Mouse (Mus musculus): Measurements from ENCODE around the gene Il1r2. TPM values are rescaled to one million over a fixed set of nuclear protein-coding genes. Genes with fewer than 3 reads are reported as not detected.

The Il1r2 gene
- polyA plus RNA-seq, 1 experiment from 2014 or later: 0.72 TPM

GRCm38 (mm10) chr1:40057351-40057750 lies 16.5 kb upstream of the Il1r2 start:
- H3K4me3 ChIP-seq (replicated peaks; ENCODE audit: low read length): no peak overlapping the region
- H3K4me1 ChIP-seq (replicated peaks; ENCODE audit: control insufficient read depth, insufficient read depth, low read length): no peaks in the 10 kb centered on the region
- 79% methylated on average over 5 of the region's 5 CpGs for WGBS
- no peaks in the 10 kb centered on the region for H3K9me3 ChIP-seq (ENCODE audit: control insufficient read depth, low read length)
- no peak overlapping the region for H3K9ac ChIP-seq
- ATAC-seq (ENCODE audit: low FRiP score) (no peak), DNase-seq (ENCODE audit: low spot score) (no peak)
- H3K27ac ChIP-seq: no peak overlapping the region
- H3K4me2 ChIP-seq (replicated peaks): no peak overlapping the region
- no peaks in the 10 kb centered on the region for H3K27me3 ChIP-seq (ENCODE audit: control insufficient read depth, insufficient read depth, low read length)
- H3K36me3 ChIP-seq (replicated peaks; ENCODE audit: control insufficient read depth, insufficient read depth): no peaks in the 10 kb centered on the region

GRCm38 (mm10) chr1:40058013-40058412 lies 15.9 kb upstream of the Il1r2 start:
- Histone ChIP-seq H3K4me3 (replicated peaks; ENCODE audit: low read length) (no peak overlapping the region), H3K4me1 (replicated peaks; ENCODE audit: control insufficient read depth, insufficient read depth, low read length) (peaks cover 3% of the 10 kb centered on the region; the same call in 1 of the 2 replicates), H3K27ac (no peak overlapping the region), H3K36me3 (replicated peaks; ENCODE audit: control insufficient read depth, insufficient read depth) (no peaks in the 10 kb centered on the region), H3K9ac (no peak overlapping the region), H3K4me2 (replicated peaks) (no peak overlapping the region), H3K27me3 (ENCODE audit: control insufficient read depth, insufficient read depth, low read length) (no peaks in the 10 kb centered on the region), H3K9me3 (ENCODE audit: control insufficient read depth, low read length) (no peaks in the 10 kb centered on the region)
- DNase-seq (ENCODE audit: low spot score) (no peak), ATAC-seq (ENCODE audit: low FRiP score) (no peak)
- WGBS: 67% methylated on average over 11 of the region's 11 CpGs

GRCm38 (mm10) chr1:40059122-40059774 lies 14.6 kb upstream of the Il1r2 start:
- Histone ChIP-seq H3K4me2 (replicated peaks) (no peak overlapping the region), H3K4me3 (replicated peaks; ENCODE audit: low read length) (no peak overlapping the region), H3K9ac (no peak overlapping the region), H3K4me1 (replicated peaks; ENCODE audit: control insufficient read depth, insufficient read depth, low read length) (peaks cover 5% of the 10 kb centered on the region; the same call in 1 of the 2 replicates), H3K27ac (no peak overlapping the region), H3K9me3 (ENCODE audit: control insufficient read depth, low read length) (no peaks in the 10 kb centered on the region), H3K27me3 (ENCODE audit: control insufficient read depth, insufficient read depth, low read length) (no peaks in the 10 kb centered on the region), H3K36me3 (replicated peaks; ENCODE audit: control insufficient read depth, insufficient read depth) (no peaks in the 10 kb centered on the region)
- DNase-seq (ENCODE audit: low spot score) (no peak), ATAC-seq (ENCODE audit: low FRiP score) (no peak)
- WGBS: 94% methylated on average over 4 of the region's 4 CpGs

DNA sequence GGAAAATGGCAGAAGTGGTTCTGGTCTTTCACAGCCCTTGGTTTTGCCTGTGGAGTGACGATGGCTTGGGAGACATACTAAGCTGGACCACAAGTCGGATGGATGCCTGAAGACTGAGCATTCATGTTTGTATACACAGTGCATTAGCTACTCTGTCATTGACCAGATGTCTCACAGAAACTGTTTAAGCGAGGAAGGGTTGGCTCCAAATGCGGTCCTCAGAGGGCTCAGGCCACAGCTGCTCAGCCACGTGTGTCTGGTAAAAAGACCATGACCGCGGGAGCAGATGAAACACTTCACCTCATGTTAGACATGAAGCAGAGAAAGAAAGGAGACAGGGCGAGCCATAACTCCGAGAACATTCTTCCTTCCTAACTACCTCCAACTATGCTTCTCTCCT lies 12.5 kb upstream of the Il1r2 start:
- H3K27ac ChIP-seq: no peak overlapping the region
- WGBS: 81% methylated on average over 9 of the region's 9 CpGs
- H3K4me3 ChIP-seq (replicated peaks; ENCODE audit: low read length): no peak overlapping the region
- DNase-seq (ENCODE audit: low spot score) (no peak), ATAC-seq (ENCODE audit: low FRiP score) (no peak)
- no peak overlapping the region for H3K4me2 ChIP-seq (replicated peaks)
- no peaks in the 10 kb centered on the region for H3K9me3 ChIP-seq (ENCODE audit: control insufficient read depth, low read length)
- no peaks in the 10 kb centered on the region for H3K27me3 ChIP-seq (ENCODE audit: control insufficient read depth, insufficient read depth, low read length)
- no peaks in the 10 kb centered on the region for H3K36me3 ChIP-seq (replicated peaks; ENCODE audit: control insufficient read depth, insufficient read depth)
- H3K9ac ChIP-seq: no peak overlapping the region
- peaks cover 5% of the 10 kb centered on the region; the same call in 1 of the 2 replicates for H3K4me1 ChIP-seq (replicated peaks; ENCODE audit: control insufficient read depth, insufficient read depth, low read length)

- no peak overlapping the region for H3K27ac ChIP-seq
- no peak for ATAC-seq (ENCODE audit: low FRiP score)
- no peak overlapping the region for H3K4me2 ChIP-seq (replicated peaks)
- no peak overlapping the region for H3K4me3 ChIP-seq (replicated peaks; ENCODE audit: low read length)
- WGBS: 58% methylated on average over 4 of the region's 4 CpGs
- no peaks in the 10 kb centered on the region for H3K9me3 ChIP-seq (ENCODE audit: control insufficient read depth, low read length)
- no peaks in the 10 kb centered on the region for H3K36me3 ChIP-seq (replicated peaks; ENCODE audit: control insufficient read depth, insufficient read depth)
- peaks cover 5% of the 10 kb centered on the region; the same call in 1 of the 2 replicates for H3K4me1 ChIP-seq (replicated peaks; ENCODE audit: control insufficient read depth, insufficient read depth, low read length)
- no peak overlapping the region for H3K9ac ChIP-seq
- no peak for DNase-seq (ENCODE audit: low spot score)
- H3K27me3 ChIP-seq (ENCODE audit: control insufficient read depth, insufficient read depth, low read length): no peaks in the 10 kb centered on the region
These were observed 10.5 kb upstream of the Il1r2 start for GRCm38 (mm10) chr1:40063409-40063808.

DNA sequence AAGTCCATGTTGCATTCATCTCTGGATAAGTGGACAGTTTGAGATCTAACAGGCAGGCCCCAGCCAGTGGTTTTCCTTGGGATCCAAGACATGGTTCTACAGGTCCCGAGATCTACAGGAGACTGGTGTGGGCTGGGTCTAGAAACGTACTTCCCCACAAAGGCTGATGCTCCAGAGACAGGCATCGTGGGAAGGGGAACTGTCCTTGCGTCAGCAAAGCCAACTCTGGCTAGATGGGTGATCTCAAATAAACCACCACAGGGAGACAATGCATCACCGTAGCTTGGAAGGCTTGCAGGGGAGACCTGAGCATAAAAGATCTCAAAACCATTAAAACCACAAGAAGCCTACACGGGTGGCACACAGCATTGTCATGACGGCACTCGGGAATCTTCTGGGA lies 9.4 kb upstream of the Il1r2 start:
- Histone ChIP-seq H3K4me3 (replicated peaks; ENCODE audit: low read length) (no peak overlapping the region), H3K27me3 (ENCODE audit: control insufficient read depth, insufficient read depth, low read length) (no peaks in the 10 kb centered on the region), H3K4me2 (replicated peaks) (no peak overlapping the region), H3K36me3 (replicated peaks; ENCODE audit: control insufficient read depth, insufficient read depth) (no peaks in the 10 kb centered on the region), H3K9ac (no peak overlapping the region), H3K9me3 (ENCODE audit: control insufficient read depth, low read length) (no peaks in the 10 kb centered on the region), H3K27ac (no peak overlapping the region), H3K4me1 (replicated peaks; ENCODE audit: control insufficient read depth, insufficient read depth, low read length) (peaks cover 5% of the 10 kb centered on the region; the same call in 1 of the 2 replicates)
- 92% methylated on average over 8 of the region's 8 CpGs for WGBS
- no peak for DNase-seq (ENCODE audit: low spot score)
- ATAC-seq (ENCODE audit: low FRiP score): no peak

GRCm38 (mm10) chr1:40072558-40072957 lies 1.3 kb upstream of the Il1r2 start:
- ATAC-seq (ENCODE audit: low FRiP score) (no peak), DNase-seq (ENCODE audit: low spot score) (no peak)
- Histone ChIP-seq H3K27ac (no peak overlapping the region), H3K9ac (no peak overlapping the region), H3K27me3 (ENCODE audit: control insufficient read depth, insufficient read depth, low read length) (no peaks in the 10 kb centered on the region), H3K4me2 (replicated peaks) (no peak overlapping the region), H3K4me1 (replicated peaks; ENCODE audit: control insufficient read depth, insufficient read depth, low read length) (no peaks in the 10 kb centered on the region), H3K36me3 (replicated peaks; ENCODE audit: control insufficient read depth, insufficient read depth) (no peaks in the 10 kb centered on the region), H3K4me3 (replicated peaks; ENCODE audit: low read length) (no peak overlapping the region), H3K9me3 (ENCODE audit: control insufficient read depth, low read length) (no peaks in the 10 kb centered on the region)
- 76% methylated on average over 4 of the region's 4 CpGs for WGBS

DNA sequence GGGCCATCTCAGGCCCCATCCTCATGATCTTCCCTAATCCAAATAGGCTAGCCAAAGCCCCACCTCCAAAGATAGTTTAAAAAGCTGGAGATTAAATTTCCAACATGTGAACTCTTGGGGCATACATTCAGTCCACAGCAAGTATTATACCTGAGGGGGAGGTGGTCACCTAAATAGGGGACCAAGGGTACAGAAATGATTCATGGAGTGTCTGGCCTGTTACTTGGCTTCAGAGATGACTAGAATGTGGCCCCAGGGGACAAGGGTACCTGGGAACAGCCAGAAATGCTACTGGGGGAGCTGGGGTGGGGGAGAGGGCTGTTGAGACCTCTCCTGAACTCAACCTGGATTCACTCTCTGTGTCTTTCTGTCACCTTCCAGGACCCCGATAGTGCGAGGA lies 3.4 kb downstream of the Il1r2 start:
- WGBS: 100% methylated on average over 2 of the region's 2 CpGs

DNA sequence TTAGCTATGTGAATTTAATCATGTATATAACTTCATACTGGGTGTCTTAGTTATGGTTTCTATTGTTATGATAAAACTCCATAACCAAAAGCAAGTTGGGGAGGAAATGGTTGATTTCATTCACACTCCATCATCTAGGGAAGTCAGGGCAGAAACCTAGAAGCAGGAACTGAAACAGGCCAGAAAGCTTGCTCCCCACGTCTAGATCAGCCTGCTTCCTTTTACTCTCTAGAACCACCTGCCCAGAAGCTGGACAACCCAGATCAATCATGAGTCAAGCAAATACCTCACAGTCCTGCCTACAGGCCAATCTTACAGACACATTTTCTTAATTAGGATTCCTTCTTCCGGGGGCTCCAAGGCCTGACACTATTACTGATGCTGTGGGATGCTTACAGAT lies 7.2 kb downstream of the Il1r2 start:
- no peaks in the 10 kb centered on the region for H3K27me3 ChIP-seq (ENCODE audit: control insufficient read depth, insufficient read depth, low read length)
- 91% methylated on average over 2 of the region's 2 CpGs for WGBS
- no peak overlapping the region for H3K4me3 ChIP-seq (replicated peaks; ENCODE audit: low read length)
- H3K9me3 ChIP-seq (ENCODE audit: control insufficient read depth, low read length): no peaks in the 10 kb centered on the region
- no peak overlapping the region for H3K27ac ChIP-seq
- H3K4me2 ChIP-seq (replicated peaks): no peak overlapping the region
- DNase-seq (ENCODE audit: low spot score) (no peak), ATAC-seq (ENCODE audit: low FRiP score) (no peak)
- H3K36me3 ChIP-seq (replicated peaks; ENCODE audit: control insufficient read depth, insufficient read depth): no peaks in the 10 kb centered on the region
- no peak overlapping the region for H3K9ac ChIP-seq
- peaks cover 9% of the 10 kb centered on the region for H3K4me1 ChIP-seq (replicated peaks; ENCODE audit: control insufficient read depth, insufficient read depth, low read length)

More for the DNA sequence above, 3.4 kb downstream of the Il1r2 start:
- Histone ChIP-seq H3K27me3 (ENCODE audit: control insufficient read depth, insufficient read depth, low read length) (no peaks in the 10 kb centered on the region), H3K27ac (no peak overlapping the region), H3K9me3 (ENCODE audit: control insufficient read depth, low read length) (no peaks in the 10 kb centered on the region), H3K36me3 (replicated peaks; ENCODE audit: control insufficient read depth, insufficient read depth) (no peaks in the 10 kb centered on the region), H3K4me1 (replicated peaks; ENCODE audit: control insufficient read depth, insufficient read depth, low read length) (no peaks in the 10 kb centered on the region), H3K4me2 (replicated peaks) (no peak overlapping the region), H3K4me3 (replicated peaks; ENCODE audit: low read length) (no peak overlapping the region), H3K9ac (no peak overlapping the region)
- ATAC-seq (ENCODE audit: low FRiP score): no peak
- DNase-seq (ENCODE audit: low spot score): no peak

GRCm38 (mm10) chr1:40084386-40084785 lies 10.5 kb downstream of the Il1r2 start:
- Histone ChIP-seq H3K4me2 (replicated peaks) (no peak overlapping the region), H3K4me1 (replicated peaks; ENCODE audit: control insufficient read depth, insufficient read depth, low read length) (peaks cover 9% of the 10 kb centered on the region), H3K4me3 (replicated peaks; ENCODE audit: low read length) (no peak overlapping the region), H3K27me3 (ENCODE audit: control insufficient read depth, insufficient read depth, low read length) (no peaks in the 10 kb centered on the region), H3K9ac (no peak overlapping the region), H3K36me3 (replicated peaks; ENCODE audit: control insufficient read depth, insufficient read depth) (no peaks in the 10 kb centered on the region), H3K9me3 (ENCODE audit: control insufficient read depth, low read length) (no peaks in the 10 kb centered on the region), H3K27ac (no peak overlapping the region)
- DNase-seq (ENCODE audit: low spot score): no peak
- 75% methylated on average over 3 of the region's 3 CpGs for WGBS
- no peak for ATAC-seq (ENCODE audit: low FRiP score)

Measured in hindbrain, embryonic 14.5 days (tissue).